Mouse (Mus musculus) stomach, postnatal 0 days (tissue): ENCODE results near the gene Kifc1.

Experiments
- CTCF ChIP-seq: IDR thresholded peaks from 2 replicates; pipeline ENCODE4 v1.5.1; 2016; ENCODE audit warnings: antibody characterized with exemption, low read depth, mild to moderate bottlenecking, moderate library complexity
- EP300 ChIP-seq: optimal IDR thresholded peaks from 2 replicates; pipeline ENCODE3; 2016; ENCODE audit warnings: antibody characterized with exemption

DNA sequence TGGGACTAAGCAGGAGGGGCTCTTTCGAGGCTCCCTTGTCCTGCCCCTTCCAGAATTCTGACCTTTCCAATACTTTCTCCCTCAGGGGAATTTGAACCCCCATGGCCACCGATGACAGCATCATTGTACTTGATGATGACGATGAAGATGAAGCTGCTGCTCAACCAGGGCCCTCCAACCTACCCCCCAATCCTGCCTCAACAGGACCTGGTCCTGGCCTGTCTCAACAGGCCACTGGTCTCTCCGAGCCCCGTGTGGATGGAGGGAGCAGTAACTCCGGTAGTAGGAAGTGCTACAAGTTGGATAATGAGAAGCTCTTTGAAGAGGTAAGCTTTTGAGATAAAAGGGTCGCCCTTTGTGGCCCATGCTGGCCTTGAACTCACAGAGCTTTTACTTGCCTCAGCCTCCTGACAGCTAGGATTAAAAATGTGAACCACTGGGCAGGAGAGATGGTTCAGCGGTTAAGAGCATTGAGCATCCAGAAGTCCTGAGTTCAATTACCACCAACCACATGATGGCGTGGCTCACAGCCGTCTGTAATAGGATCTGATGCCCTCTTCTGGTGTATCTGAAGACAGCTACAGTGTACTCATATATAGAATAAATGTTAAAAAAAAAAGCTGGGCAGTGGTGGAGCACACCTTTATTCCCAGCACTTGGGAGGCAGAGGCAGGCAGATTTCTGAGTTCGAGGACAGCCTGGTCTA, 20.0 kb upstream of the Kifc1 start:
- TF ChIP-seq CTCF (peak; percentile 55), EP300 (no peak)
